Mouse (Mus musculus): ENCODE data around the gene Eif3m. TPM values are rescaled to one million over a fixed set of nuclear protein-coding genes. Genes with fewer than 3 reads are reported as not detected.
A peak's percentile ranks its signal among the peaks of the same experiment; 100 is the strongest.

Eif3m gene
- 242 and 248 TPM in 2 replicates for polyA plus RNA-seq (2016; fragmentation: Nextera tagmentation; extraction: Ambion mirVana)

- Histone ChIP-seq H3K36me3 (replicated peaks) (peaks cover 19% of the 10 kb centered on the region), H3K4me1 (peaks cover 16% of the 10 kb centered on the region), H3K27ac (peak within 1 kb of the TSS; percentile 82), H3K27me3 (no peaks in the 10 kb centered on the region), H3K4me2 (peak within 1 kb of the TSS; percentile 82), H3K9me3 (no peaks in the 10 kb centered on the region), H3K9ac (peak within 1 kb of the TSS; percentile 87), H3K4me3 (replicated peaks) (peak within 1 kb of the TSS; percentile 94)
- ATAC-seq (ENCODE audit: low FRiP score), result peak; percentile 99
- WGBS, result 0% methylated on average over 25 of the region's 25 CpGs
These were observed at the start of gene Eif3m for GRCm38 (mm10) chr2:105016967-105017287. Gene Eif3m, minus strand, starts transcription at chr2:105017080.

DNA sequence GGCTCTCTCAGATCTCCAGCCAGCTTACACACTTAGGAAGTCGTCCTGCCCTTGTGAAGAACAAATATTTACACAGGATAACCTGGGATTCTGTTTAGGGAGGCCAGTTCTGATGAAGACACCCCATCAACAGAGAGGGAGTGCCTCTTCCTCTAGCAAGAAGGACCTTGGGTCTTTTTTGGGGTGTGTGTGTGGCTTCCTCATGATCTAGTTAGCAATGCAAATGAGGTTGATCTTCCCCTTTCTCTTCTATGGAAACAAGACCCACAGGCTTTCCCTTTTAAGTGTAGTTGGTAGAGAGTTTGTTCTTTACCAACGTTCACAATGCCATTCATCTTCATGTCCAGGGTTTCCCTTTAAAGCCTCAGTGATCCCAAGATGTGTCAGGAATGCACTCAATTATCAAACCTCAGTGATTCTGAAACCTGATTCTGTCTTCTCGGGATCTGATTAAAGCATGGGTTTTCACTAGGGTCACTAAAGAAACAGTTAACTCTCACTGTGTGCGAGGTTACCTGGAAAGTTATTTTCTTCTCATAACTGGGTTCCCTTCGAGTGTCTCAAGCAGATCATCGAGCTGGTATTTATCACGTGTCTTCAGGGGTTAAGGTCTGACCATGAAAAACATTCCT lies 46.0 kb upstream of the Eif3m start:
- no peak overlapping the region for H3K4me3 ChIP-seq (replicated peaks)
- H3K27me3 ChIP-seq, result no peaks in the 10 kb centered on the region

GRCm38 (mm10) chr2:105058577-105059116 lies 41.8 kb upstream of the Eif3m start:
- Histone ChIP-seq H3K27me3 (no peaks in the 10 kb centered on the region), H3K4me2 (no peak overlapping the region), H3K4me1 (no peaks in the 10 kb centered on the region), H3K36me3 (replicated peaks) (no peaks in the 10 kb centered on the region), H3K27ac (no peak overlapping the region), H3K9me3 (no peaks in the 10 kb centered on the region), H3K9ac (no peak overlapping the region), H3K4me3 (replicated peaks) (no peak overlapping the region)
- ATAC-seq (ENCODE audit: low FRiP score), result no peak
- WGBS, result 78% methylated on average over 7 of the region's 7 CpGs

More for the DNA sequence above, 46.0 kb upstream of the Eif3m start:
- no peak overlapping the region for H3K27ac ChIP-seq
- no peak for ATAC-seq (ENCODE audit: low FRiP score)
- H3K4me1 ChIP-seq, result no peaks in the 10 kb centered on the region
- no peak overlapping the region for H3K4me2 ChIP-seq
- WGBS, result 53% methylated on average over 7 of the region's 7 CpGs
- no peaks in the 10 kb centered on the region for H3K36me3 ChIP-seq (replicated peaks)
- no peak overlapping the region for H3K9ac ChIP-seq
- no peaks in the 10 kb centered on the region for H3K9me3 ChIP-seq

- Histone ChIP-seq H3K4me1 (no peaks in the 10 kb centered on the region), H3K9ac (no peak overlapping the region), H3K9me3 (no peaks in the 10 kb centered on the region), H3K4me3 (replicated peaks) (no peak overlapping the region), H3K36me3 (replicated peaks) (no peaks in the 10 kb centered on the region), H3K4me2 (no peak overlapping the region), H3K27me3 (no peaks in the 10 kb centered on the region), H3K27ac (no peak overlapping the region)
- 79% methylated on average over 1 of the region's 1 CpGs for WGBS
- no peak for ATAC-seq (ENCODE audit: low FRiP score)
These were observed 38.6 kb upstream of the Eif3m start for GRCm38 (mm10) chr2:105055529-105055928.

DNA sequence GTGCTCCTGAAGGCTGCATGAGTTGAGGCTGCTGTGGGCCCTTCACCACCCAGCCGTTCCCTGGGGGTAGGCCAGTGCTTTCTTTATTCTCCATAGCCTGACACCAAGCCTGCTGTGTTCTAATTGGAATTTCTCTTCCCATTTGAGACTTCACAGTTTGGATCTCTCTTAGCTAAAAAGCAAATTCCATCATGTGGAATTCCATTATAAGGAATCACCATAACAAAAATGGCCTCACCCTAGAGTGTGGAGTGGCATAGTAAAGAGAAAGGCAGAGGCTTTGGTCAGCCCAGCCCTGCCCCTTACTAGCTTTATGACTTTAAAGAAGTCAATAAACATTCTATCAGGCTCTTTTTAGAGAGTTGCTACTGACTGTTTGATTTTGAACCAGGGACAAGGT lies 31.4 kb upstream of the Eif3m start:
- H3K9me3 ChIP-seq, result no peaks in the 10 kb centered on the region
- H3K27ac ChIP-seq, result no peak overlapping the region
- no peak overlapping the region for H3K4me2 ChIP-seq
- no peak overlapping the region for H3K4me3 ChIP-seq (replicated peaks)
- 42% methylated on average over 1 of the region's 1 CpGs for WGBS
- no peak overlapping the region for H3K9ac ChIP-seq
- ATAC-seq (ENCODE audit: low FRiP score), result no peak
- no peaks in the 10 kb centered on the region for H3K36me3 ChIP-seq (replicated peaks)
- no peaks in the 10 kb centered on the region for H3K4me1 ChIP-seq
- H3K27me3 ChIP-seq, result no peaks in the 10 kb centered on the region

DNA sequence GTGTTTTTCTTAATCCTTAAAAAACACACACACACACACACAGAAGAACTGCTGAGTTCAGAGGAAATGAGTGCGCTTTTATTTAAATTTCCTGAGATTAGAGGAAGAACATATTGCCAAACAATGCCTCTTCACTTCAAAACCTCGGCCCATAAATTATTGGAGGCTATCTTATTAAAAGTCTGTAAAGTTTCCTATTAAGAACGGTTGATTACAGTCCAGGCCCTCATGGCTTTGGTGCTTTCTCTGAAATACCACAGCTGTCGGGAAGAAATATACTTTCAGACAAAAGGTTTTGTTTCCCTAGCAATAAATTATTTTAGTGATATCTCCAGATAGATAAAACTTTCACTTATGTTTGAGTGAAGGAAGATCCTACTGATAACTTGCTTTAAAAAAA lies 26.3 kb upstream of the Eif3m start:
- Histone ChIP-seq H3K36me3 (replicated peaks) (no peaks in the 10 kb centered on the region), H3K4me3 (replicated peaks) (no peak overlapping the region), H3K9ac (no peak overlapping the region), H3K27ac (no peak overlapping the region), H3K4me2 (no peak overlapping the region), H3K4me1 (no peaks in the 10 kb centered on the region), H3K9me3 (no peaks in the 10 kb centered on the region), H3K27me3 (no peaks in the 10 kb centered on the region)
- no peak for ATAC-seq (ENCODE audit: low FRiP score)
- WGBS, result 74% methylated on average over 4 of the region's 4 CpGs

DNA sequence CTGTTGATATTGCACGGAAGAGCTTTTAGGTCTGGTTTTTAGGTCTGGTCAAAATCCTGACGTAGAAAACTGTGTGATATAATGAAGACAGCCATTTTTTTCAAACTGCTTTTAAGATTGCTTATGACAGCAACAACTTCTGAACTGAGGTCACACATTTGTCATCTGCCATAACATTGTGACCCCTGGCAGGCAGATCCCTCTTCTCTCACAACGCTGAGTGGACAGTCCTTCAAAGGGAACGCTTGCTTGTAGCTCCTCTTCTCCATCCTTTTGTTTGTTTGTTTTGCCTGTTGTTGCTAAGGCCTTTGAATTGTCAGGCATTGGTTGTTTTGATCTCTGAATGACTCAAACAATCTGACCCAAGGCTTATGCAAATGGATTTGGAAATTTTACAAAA lies 24.0 kb upstream of the Eif3m start:
- no peaks in the 10 kb centered on the region for H3K36me3 ChIP-seq (replicated peaks)
- H3K27ac ChIP-seq, result no peak overlapping the region
- WGBS, result 79% methylated on average over 4 of the region's 4 CpGs
- no peak for ATAC-seq (ENCODE audit: low FRiP score)
- H3K9ac ChIP-seq, result no peak overlapping the region
- peaks cover under 1% of the 10 kb centered on the region; the same call in 1 of the 2 replicates for H3K4me1 ChIP-seq
- H3K27me3 ChIP-seq, result no peaks in the 10 kb centered on the region
- no peaks in the 10 kb centered on the region for H3K9me3 ChIP-seq
- no peak overlapping the region for H3K4me2 ChIP-seq
- no peak overlapping the region for H3K4me3 ChIP-seq (replicated peaks)

DNA sequence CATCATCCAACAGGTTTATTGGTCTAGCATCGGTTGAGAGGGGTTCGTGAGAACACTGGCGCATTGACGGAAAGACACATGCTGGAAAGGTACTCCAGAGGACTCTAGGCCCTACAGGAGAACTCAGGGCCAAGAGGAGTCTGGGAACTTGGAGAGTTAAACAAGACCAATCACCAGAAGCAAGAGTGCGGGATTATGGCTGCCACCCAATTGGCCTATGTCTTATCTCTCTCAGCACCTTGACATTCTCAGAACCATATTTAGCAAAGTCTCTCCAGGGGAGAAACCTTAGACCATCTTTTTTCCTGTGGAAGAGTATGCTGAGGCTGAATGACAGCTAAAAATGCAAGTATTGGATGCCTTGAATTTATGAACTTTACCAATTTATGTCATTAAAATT lies 22.0 kb upstream of the Eif3m start:
- Histone ChIP-seq H3K4me3 (replicated peaks) (no peak overlapping the region), H3K27me3 (no peaks in the 10 kb centered on the region), H3K9ac (no peak overlapping the region), H3K36me3 (replicated peaks) (no peaks in the 10 kb centered on the region), H3K4me1 (peaks cover 4% of the 10 kb centered on the region; the same call in 1 of the 2 replicates), H3K9me3 (no peaks in the 10 kb centered on the region), H3K27ac (no peak overlapping the region), H3K4me2 (no peak overlapping the region)
- WGBS, result 93% methylated on average over 5 of the region's 5 CpGs
- no peak for ATAC-seq (ENCODE audit: low FRiP score)

DNA sequence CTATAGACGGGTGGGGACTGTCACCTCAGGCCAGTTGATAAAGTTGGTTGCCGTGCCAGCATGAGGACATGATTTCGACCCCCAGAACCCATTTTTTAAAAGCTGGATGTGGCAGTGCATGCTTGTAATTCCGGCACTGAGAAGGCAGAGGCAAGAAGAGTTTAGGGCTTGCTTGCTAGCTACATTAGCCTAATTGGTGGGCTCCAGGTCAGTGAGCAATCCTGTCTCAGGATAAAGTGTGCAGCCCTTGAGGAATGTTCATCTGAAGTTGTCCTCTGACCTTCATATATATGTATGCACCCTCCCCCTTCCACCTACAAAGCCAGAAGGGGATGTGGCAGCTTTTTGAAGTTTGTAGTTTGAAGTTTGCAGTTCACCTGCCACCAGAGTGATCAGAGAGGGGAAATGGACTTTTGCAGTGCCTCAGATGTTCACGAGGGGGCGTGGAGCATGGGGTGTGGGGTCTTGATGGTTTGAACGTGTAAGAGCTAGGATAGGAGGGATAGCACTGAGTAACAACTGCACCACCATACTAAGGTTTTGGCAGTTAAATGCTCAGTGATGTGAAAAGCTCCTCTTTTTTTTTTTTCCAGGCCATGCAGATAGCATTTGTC lies 21.2 kb upstream of the Eif3m start:
- no peak overlapping the region for H3K27ac ChIP-seq
- WGBS, result 76% methylated on average over 7 of the region's 7 CpGs
- no peak overlapping the region for H3K9ac ChIP-seq
- no peaks in the 10 kb centered on the region for H3K27me3 ChIP-seq
- no peak for ATAC-seq (ENCODE audit: low FRiP score)
- peaks cover 4% of the 10 kb centered on the region; the same call in 1 of the 2 replicates for H3K4me1 ChIP-seq
- H3K36me3 ChIP-seq (replicated peaks), result no peaks in the 10 kb centered on the region
- no peaks in the 10 kb centered on the region for H3K9me3 ChIP-seq
- no peak overlapping the region for H3K4me2 ChIP-seq
- H3K4me3 ChIP-seq (replicated peaks), result no peak overlapping the region

- Histone ChIP-seq H3K4me1 (peaks cover 4% of the 10 kb centered on the region; the same call in 1 of the 2 replicates), H3K9me3 (no peaks in the 10 kb centered on the region), H3K27ac (no peak overlapping the region), H3K36me3 (replicated peaks) (no peaks in the 10 kb centered on the region), H3K4me2 (no peak overlapping the region), H3K27me3 (no peaks in the 10 kb centered on the region), H3K4me3 (replicated peaks) (no peak overlapping the region), H3K9ac (no peak overlapping the region)
- 55% methylated on average over 11 of the region's 11 CpGs for WGBS
- no peak for ATAC-seq (ENCODE audit: low FRiP score)
These were observed 19.7 kb upstream of the Eif3m start for GRCm38 (mm10) chr2:105036401-105037070.

DNA sequence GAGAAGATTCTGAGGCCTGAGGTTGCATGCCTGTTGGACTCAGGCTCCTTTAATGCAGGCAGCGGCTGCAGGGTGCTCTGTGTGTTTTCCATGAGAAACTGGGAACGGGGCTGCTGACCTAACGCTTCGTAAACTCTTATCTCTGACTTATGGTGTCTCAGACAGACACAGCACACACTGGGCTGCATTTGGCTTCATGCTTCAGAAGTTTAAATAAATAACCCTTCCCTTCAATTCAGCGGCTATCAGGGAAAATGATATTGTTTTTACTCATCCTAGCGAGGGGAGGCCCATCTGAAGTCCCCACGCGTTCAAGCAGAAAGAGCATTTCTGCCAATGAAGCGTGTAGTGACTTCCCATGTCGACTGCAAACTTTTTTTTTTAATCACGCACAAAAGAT lies 19.1 kb upstream of the Eif3m start:
- Histone ChIP-seq H3K4me3 (replicated peaks) (no peak overlapping the region), H3K27me3 (no peaks in the 10 kb centered on the region), H3K4me1 (peaks cover 4% of the 10 kb centered on the region; the same call in 1 of the 2 replicates), H3K4me2 (no peak overlapping the region), H3K27ac (no peak overlapping the region), H3K9ac (no peak overlapping the region), H3K9me3 (no peaks in the 10 kb centered on the region), H3K36me3 (replicated peaks) (no peaks in the 10 kb centered on the region)
- WGBS, result 42% methylated on average over 11 of the region's 11 CpGs
- ATAC-seq (ENCODE audit: low FRiP score), result no peak

GRCm38 (mm10) chr2:105034084-105034483 lies 17.2 kb upstream of the Eif3m start:
- H3K9ac ChIP-seq, result no peak overlapping the region
- H3K27ac ChIP-seq, result no peak overlapping the region
- H3K4me3 ChIP-seq (replicated peaks), result no peak overlapping the region
- H3K36me3 ChIP-seq (replicated peaks), result no peaks in the 10 kb centered on the region
- no peaks in the 10 kb centered on the region for H3K27me3 ChIP-seq
- peaks cover 4% of the 10 kb centered on the region; the same call in 1 of the 2 replicates for H3K4me1 ChIP-seq
- no peaks in the 10 kb centered on the region for H3K9me3 ChIP-seq
- no peak for ATAC-seq (ENCODE audit: low FRiP score)
- no peak overlapping the region for H3K4me2 ChIP-seq
- WGBS, result 58% methylated on average over 3 of the region's 3 CpGs

All from forebrain, embryonic 12.5 days (tissue).